Mouse (Mus musculus) gastrocnemius, postnatal 4 days (tissue): ENCODE measurements at regions not wholly inside any gene's neighbourhood (a gene's known extent, or its start where the extent isn't known, plus 50 kb on each side); places are given as distances from the start of the nearest gene placed in this dataset.

ENCODE experiments used
- DNase-seq, 2 experiments: peaks; one replicate each; pipeline ENCODE4 v3.0.0; 2021 to 2022; ENCODE audit warnings: low spot score in 2 of 2, mixed read lengths in 2 of 2

DNA sequence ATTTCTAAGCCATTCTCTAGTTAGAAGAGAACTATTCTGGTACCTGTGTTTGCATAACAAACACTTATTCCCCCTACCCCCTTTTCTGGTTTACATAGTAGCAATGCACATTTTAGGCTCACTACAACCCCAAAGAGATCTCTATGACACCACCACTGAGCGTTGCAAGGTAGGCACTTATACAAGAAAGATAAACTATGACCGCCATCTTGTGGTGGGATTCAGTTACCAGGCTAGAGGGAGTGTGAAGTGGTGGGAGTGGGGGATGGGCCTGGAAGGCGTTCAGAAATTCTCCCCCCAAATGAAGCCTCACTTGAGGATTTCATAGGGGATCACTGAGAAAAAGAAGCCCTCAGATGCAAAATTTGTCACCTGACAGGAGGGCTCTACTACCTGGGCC lies 64.4 kb upstream of the Fst start:
- DNase-seq, result no peak

DNA sequence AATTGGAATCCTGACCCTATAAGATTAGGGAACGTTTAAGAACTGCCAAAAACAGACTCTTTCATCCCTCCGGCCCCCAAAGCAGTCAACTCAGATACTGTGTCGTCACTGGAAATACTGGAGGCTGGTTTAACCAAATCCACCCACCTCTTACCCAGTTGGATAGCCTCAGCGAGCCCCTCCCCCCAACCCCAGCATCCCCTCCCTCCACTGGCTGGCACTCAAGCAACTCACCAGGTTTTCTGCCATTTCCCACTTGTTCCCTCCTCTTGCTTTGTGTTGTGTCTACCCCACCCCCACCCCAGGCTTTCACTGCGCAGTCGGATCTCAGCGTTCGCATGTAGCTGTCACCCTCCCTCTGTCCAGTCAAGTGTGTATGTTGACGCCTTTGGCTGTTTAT lies 68.1 kb upstream of the Fst start:
- no peak for DNase-seq

DNA sequence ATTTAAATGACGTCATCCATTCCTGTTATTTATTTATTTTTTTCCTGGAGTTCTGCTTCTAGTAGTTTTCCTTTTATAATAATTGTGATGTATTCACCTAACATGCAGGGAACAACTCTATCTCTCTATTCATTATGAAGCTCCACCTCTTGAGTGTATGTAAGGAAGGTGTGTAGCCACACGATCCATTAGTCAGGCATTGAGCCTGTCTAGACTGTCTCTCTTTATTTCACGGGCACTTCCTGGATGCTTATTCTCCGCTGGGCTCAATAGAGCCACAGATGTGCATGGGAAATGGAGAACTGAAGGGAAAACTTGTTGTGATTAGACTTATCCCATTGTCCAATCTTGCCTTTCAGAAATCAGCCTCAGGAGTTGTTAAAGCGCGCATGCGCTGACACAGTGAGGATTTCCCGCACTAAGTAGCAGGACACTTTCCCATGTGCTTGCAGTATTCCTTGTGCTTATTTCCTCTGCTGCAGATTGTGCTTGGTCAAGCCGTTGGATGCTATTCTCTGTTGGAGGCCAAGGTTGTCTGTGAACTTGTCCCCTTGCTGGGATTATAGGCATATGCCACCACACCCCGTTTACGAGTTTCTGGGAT lies 71.5 kb upstream of the Fst start:
- no peak for DNase-seq

DNA sequence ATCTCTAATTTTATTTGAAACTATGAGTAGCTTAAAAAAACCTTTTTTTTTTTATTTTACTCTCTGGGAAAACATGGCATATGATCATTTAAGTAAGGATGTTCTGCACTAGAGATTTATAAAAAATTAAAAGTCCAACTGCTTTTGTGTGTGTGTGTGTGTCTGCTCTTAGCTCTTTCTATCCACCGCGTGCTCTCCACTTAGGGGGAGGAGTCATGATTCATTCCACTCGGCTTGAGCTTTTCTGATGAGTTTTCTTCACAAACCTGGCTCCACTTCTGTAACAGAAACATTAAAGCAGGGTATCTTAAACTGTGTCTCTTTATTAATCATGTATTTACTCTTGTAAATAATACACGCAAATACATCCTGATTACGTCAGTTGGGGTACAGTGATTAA lies 73.0 kb upstream of the Fst start:
- DNase-seq, result no peak

DNA sequence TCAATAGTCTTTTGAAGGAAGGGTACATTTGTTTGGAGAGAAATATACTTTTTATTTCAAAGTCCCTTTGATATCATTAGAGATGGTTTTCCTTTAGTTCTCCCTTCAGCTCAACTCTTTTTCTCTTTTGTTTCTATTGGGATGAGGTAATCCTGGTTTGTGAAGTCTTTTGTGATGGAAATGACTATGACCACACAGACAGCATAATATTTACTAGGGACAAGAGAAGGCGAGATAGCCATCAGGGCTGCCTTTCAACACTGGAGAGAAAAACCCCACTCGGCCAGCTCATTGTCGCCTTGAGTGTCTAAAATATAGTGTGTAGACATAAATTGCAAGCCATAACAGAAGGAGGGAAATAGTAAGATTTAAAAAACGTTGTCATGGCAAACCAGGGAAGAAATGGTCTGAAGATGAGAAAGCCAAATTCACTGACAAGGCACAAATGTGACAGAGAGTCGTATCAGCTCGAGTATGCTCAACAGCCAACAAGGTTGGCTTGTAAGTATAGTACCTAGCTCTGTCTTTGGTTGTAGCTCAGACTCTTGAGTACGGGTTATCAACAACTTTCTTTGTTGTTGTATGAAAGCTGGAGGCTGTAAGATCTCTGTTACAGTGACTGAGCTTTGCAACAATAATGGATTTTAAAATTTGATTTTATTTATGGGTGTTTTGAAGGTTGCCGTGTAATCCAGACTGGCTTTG lies 73.8 kb upstream of the Fst start:
- DNase-seq, result no peak

DNA sequence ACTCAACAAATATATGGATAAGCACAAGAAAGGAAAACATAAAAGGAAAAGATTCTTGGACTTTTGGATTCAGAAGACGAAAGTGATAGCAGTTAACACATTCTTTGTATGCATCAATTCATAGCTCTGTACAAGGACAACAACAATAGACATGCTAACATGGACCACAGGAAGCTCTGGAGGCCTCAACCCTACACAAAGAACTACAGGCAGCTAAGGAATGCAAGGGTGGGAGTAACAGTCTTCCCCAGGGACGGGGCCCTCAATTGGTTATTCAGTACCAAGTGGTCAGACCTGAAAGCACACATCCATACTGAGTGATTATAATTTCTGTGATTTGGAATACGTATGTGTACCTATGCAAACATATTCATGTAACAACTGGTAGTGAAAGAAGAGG lies 75.8 kb upstream of the Fst start:
- DNase-seq, result no peak

DNA sequence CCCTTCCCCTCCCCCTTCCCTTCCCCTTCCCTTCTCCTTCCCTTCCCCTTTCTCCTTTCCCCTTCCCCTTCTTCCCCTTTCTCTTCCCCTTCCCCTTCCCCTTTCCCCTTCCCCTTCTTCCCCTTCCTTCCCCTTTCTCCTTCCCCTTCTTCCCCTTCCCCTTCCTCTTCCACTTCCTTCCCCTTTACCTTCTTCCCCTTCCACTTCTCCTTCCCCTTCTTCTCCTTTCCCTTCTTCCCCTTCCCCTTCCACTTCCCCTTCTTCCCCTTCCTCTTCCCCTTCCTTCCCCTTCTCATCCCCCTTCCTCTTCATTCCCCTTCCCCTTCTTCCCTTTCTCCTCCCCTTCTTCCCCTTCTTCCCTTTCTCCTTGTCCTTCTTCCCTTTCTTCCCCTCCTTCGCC lies 77.0 kb upstream of the Fst start:
- no peak for DNase-seq

DNA sequence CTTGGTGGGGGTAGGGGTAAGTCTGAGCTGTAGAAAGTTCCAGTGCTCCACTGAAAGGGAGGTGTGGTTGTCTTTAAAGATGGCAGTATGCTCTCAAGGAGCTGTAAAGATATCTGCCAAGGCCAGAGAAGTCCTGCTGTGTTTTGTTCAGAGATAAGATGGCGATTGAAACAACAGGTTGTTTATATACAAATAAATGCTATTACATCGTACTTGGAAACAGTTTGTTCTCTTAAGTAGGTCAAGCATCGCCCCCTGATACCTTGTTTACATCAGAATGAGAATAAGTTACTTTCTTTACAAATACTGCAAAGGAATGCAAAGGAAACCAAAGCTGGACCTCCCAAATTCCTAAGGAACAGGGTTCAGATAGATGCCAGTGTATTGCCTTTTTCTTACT lies 113.0 kb upstream of the Fst start:
- DNase-seq, result no peak

DNA sequence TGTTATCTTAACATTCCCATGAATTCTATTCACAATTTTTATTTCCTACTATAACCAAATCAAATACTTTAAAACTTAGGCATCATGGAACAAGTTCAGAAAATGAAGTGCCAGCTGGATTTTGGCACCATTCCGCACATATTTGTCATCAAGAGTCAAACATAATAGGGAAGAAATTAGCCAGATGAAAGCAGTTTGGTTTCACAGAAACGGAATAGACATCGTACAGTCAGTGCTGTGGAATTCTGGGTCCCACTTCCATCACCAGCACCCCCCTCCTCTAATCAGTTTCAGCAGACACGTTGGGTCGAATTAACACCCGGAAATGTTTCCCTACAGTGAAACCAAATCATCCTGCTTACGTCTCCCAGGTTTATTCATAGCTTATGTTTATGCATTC lies 125.8 kb upstream of the Fst start:
- DNase-seq, result no peak

DNA sequence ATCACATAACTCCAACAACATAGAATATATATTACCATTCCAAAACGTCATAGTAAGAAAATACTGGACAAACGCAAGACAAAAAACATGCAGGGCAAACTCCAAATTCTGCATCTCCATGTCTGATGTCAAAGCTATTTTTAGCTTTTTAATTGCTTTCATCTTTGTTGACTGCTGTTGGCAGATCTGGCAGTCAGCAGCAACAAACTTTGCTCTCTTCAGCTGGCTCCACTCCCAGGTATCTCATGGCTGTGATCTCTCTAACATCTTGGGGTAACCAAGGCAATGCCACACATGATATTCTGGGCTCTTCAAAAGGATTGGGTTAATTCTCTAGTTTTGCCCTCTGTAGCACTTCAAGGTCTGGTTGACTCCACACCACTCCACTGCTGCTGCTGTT lies 128.9 kb upstream of the Fst start:
- DNase-seq, result no peak

DNA sequence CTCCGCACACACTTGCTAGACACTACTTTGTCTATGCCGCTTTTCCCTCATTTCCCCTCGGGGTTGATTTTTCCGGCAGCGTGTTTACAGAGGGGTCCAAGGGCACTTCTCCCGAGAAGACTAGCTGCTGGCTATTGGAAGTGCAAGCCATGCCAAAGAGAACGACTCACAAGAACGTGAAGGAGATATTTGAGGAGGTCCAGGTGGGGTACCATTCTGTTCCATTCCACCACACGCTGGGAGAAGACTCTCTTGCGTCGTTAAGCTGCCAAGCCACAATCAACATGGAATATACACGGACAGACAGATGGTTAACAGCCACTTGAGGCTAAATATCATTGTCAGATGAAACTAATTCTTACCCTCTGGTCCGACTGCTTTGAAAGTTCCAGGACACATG lies 144.6 kb upstream of the Fst start:
- no peak for DNase-seq

DNA sequence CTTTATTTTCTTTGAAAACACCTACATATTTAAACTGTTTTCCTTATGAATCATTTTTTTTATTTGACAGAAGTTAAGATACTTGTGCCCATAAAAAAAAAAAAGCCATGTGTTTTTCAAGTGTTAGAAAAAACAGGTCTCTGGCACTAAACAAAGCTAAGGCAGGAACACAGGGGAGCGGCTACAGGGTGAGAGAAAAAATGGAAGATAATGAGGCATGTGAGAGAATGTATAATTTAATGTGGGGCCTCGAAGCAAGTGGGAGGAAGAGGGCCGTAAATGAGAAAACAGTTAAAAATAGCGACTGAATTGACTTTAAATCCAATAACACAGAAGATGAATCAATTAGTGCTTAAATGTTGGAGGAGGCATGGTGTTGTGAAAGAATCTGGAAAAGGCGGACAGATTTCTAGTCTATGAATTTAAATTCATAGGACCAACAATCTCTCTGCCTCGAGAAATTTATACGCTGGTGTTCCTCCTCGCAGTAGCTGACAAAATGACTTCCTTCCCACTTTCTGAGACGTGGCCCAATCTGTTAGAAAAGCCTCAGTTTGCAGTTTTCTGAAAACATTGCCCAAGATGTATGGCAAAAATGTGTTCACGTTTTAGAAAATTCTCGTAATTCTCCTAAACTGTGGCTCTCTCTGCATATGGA lies 145.4 kb upstream of the Fst start:
- no peak for DNase-seq

DNA sequence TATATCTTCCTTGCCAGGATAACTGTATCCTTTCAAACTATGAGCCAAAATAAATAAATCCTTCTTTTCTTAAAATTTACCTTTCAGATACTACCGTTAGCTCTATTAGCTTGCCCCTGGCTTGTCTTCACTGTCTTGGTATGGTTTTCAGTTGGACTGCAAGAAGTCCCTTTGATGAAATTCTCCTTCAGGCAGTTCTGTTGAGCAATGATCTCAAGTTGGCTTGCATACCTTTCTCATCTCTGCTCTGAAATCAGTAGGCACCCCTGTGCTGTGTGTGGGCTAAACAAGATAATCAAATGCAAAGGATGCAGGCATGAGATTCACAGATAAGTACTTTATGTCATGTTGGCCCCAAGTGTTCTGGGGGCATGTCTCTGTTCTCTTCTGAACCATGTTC lies 155.2 kb upstream of the Fst start:
- DNase-seq, result no peak

DNA sequence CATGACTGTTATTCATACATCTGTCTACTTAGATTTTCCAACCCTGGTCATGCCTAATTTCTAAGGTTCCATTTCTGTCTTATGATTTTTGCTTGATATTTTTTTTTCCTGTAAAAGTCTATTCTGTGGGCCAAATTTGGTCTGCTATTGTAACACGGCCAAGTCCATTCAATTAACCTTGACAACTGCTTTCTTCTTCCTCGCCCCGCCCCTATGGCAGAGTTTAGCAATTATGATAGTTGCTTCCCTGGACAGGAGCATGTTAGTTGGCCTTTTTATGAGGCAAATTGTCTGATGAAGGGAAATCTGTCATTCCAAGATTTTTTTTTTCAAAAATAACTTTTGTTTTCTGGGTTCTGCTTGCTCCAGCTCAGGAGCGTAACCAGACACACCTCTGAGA lies 160.7 kb upstream of the Fst start:
- no peak for DNase-seq

DNA sequence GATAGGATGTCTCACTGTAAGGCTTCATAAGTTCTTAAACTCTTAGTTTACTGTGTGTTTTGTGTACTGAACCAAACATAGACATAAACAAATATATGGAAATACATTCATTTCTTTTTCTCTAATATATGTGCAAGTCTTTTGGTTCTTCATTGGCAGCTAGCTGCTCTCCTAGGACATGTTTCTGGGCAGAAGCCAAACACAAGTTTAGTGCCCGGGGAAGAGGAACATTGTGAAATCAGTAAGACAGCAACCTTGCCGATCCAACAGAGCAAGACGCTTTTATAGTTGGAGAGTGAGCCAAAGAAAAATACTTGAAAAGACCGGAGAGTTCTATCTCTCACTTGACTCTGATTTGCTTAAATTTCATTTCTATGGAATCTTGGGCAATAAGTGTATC lies 178.0 kb upstream of the Fst start:
- DNase-seq, result no peak

DNA sequence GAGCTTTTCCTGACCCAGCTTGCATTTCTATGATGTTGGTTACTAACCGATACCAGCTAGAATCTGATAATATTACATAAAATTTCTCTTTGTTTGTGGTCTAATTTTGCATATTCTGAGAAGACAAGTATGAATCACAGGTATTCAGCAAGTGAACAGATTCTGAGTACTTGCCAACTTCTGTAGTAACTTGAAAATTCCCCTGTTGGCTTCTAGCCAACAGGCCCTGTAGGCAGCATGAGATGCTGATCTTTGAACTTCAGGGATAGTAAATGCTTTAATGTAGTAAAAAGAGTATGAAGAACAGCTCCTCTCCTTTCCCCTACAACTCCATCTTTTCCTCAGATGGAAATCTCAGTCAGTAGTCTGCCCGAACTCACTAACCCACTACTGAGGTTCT lies 178.5 kb upstream of the Mocs2 start:
- DNase-seq, result no peak

DNA sequence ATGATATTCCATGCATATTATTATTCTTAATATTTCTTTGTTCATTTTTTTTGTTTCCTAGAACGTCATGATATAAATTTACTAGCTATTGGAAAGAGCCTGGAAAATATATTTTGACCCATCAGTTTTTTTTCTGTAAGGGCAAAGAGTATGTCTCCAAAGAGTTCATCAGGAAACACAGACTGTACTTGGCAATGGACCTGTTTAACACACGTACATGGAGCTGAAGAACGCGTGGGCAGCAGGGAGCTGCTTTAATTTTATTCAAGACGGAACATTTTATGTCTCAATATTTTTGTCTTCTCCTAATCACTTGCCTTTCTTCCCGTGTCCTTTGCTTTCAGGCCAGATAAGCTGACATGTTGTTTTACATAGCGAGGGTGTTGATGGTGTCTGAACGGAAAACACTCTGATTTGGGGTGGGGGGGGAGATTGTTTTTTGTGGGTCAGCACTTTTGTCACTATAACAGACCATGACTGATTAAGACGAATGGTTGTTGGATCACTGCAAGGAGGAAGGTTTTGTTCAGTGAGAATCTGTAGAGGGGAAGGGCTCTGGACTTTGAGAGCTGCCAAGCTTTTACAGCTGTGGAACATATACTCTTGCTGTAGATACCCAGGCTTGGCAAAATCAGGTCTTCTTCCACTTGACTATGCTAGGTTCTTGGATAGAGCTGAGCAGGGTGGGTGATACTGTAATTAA lies 176.2 kb upstream of the Mocs2 start:
- no peak for DNase-seq

DNA sequence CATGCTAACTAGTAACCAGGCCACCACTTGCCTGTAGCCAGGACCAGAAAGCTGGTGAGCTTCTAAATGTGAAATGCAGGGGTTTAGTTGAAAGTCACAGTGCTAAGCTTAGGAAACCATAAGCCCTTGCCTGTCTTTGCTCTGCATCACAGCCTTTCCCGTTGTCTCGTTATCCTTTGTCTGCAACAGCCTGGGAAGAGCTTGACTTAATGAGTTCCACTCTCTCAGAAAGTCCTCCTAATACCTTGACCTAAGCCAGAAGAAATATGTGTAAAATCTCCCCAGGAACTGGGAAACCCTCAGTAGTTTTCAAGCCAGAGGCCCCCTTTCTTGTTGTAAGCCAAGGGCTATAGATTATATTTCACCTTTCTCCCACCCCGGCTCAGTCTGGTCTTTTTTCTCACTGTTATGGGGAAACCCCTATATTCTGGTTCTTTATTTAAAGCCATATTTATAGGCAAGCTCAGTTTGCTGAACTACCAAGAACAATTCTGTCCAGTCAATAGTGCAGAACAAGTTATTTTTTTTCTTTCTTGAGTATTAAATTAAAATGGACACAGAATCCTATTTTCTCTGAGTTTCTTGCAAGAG lies 175.0 kb upstream of the Mocs2 start:
- no peak for DNase-seq

DNA sequence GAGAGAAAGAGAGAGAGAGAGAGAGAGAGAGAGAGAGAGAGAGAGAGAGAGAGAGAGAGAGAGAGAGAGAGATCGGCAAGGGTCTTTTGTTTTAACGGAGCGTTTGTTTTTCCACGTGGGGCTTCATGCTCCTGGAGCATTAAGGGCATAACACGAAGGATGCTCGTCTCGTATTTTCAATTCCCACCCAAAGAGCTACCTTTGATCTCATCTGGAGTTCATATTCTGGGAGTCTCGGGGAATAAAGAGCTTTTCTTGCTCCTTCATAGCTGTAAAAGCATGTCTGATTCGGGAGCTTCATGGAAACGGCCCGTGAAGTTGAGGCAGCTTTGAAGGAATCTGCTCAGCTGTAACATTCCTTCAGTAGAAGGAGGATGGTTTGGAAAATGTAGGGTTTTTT lies 174.5 kb upstream of the Mocs2 start:
- no peak for DNase-seq

DNA sequence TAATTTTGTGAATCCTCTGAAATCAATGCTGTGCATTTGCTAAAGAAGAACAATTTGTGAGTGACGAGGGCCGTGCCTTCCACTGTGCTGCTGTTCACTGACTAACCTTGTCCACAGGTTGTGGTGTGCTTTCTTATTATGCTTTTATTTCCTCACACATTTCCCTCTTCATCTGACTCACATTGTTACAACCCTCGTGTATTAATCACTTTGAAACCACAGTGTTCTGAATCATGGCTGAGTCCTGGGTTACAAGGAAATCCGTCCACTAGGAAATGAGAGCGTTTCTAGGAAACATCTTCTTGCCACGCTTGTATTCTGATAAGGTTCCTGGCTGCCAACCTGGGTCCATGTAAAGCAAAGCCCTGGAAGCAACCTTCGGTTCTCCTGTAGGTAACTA lies 163.8 kb upstream of the Mocs2 start:
- DNase-seq, result no peak

DNA sequence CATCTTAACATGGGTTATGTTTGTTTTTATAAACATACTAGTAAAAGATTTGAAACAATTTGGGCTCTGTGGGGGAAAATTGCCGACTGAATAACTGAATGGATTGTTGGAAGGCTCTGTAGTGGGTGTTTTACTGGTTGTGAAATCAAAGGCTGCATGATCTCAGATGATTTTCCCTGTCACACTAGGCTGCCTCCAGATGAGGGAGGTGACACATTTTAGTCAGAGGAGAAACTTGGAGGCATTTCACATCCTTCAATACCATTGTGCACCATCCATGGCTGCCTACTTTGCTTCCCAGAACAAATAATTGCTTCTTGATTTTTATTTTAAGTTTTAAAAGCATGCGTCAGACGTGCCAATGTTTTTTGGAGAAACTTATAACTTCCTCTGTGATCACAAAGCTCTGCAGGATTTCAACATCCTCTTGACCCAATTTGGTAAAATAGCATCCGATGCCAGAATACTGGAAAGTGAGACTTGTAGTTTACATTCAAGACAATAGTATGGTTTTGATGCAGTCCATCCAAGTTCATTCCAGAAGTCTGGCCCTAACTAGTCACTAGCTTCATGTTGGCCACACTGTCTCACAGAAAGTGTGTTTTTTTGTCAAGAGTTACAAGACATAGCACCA lies 163.0 kb upstream of the Mocs2 start:
- no peak for DNase-seq

DNA sequence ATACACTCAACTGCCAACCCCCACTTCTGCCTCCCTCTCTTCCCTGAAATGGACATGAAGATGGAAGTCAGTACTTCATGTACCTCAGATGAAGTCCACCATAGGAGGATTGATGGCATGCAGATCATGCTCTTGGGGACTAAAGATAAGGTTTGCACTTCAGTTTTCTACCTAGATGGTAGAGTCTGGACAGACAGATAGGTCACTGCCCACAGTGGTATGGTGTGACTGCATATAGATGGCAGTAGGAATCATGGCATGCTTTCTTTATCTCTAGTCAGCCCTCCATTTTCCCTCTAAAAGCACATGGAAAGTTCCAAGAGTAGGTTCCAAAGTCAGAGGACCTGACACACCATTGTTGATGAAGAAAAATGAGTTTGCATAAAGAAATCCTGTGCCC lies 145.6 kb upstream of the Mocs2 start:
- no peak for DNase-seq
